Mouse (Mus musculus) kidney, postnatal 10 days (tissue): ENCODE measurements around the gene Apeh.
A peak's percentile ranks its signal among the peaks of the same experiment; 100 is the strongest.

Source experiments
- DNase-seq: peaks from one replicate; pipeline ENCODE4 v3.0.0; 2021; ENCODE audit warnings: mixed read lengths

Gene Apeh

GRCm38 (mm10) chr9:108049561-108050251 is 44.7 kb downstream of the Apeh start:
- no peak for DNase-seq

GRCm38 (mm10) chr9:108049016-108049455 is 45.4 kb downstream of the Apeh start, which contains the start of gene Gmppb:
Gmppb (plus strand) TSS chr9:108049242.
- DNase-seq = peak; percentile 98

GRCm38 (mm10) chr9:108048566-108048955 is 45.8 kb downstream of the Apeh start:
- DNase-seq = no peak

- peak; percentile 5 for DNase-seq
Observed at GRCm38 (mm10) chr9:108047601-108048565, 46.5 kb downstream of the Apeh start.

- peak; percentile 18 for DNase-seq
Observed at GRCm38 (mm10) chr9:108046582-108046981, 47.8 kb downstream of the Apeh start.

- DNase-seq = peak; percentile 14
Observed at GRCm38 (mm10) chr9:108044751-108045492, 49.5 kb downstream of the Apeh start.
